Mouse (Mus musculus): ENCODE data around the gene Lama1.
A peak's percentile ranks its signal among the peaks of the same experiment; 100 is the strongest.

The Lama1 gene

GRCm38 (mm10) chr17:67696694-67697386, at the start of gene Lama1:
Gene Lama1 (plus strand): TSS chr17:67697259.
- DNase-seq (ENCODE audit: low spot score in 2 of 2): peak in 1 of 2 experiments; percentile 23

- DNase-seq (ENCODE audit: low spot score in 2 of 2): peak in 1 of 2 experiments; percentile 27
Measured at GRCm38 (mm10) chr17:67651506-67651905, 45.6 kb upstream of the Lama1 start.

- DNase-seq (ENCODE audit: low spot score in 2 of 2): no peak
Measured at GRCm38 (mm10) chr17:67664299-67664698, 32.8 kb upstream of the Lama1 start.

- DNase-seq (ENCODE audit: low spot score in 2 of 2): no peak
Measured at GRCm38 (mm10) chr17:67666981-67667380, 30.1 kb upstream of the Lama1 start.

GRCm38 (mm10) chr17:67667981-67668380, 29.1 kb upstream of the Lama1 start:
- DNase-seq (ENCODE audit: low spot score in 2 of 2): peak; percentile 18 to 61

GRCm38 (mm10) chr17:67678576-67678975, 18.5 kb upstream of the Lama1 start:
- no peak for DNase-seq (ENCODE audit: low spot score in 2 of 2)

- DNase-seq (ENCODE audit: low spot score in 2 of 2): no peak
Measured at GRCm38 (mm10) chr17:67681084-67681483, 16.0 kb upstream of the Lama1 start.

- DNase-seq (ENCODE audit: low spot score in 2 of 2): no peak
Measured at GRCm38 (mm10) chr17:67685022-67685743, 11.9 kb upstream of the Lama1 start.

GRCm38 (mm10) chr17:67687505-67687904, 9.6 kb upstream of the Lama1 start:
- no peak for DNase-seq (ENCODE audit: low spot score in 2 of 2)

GRCm38 (mm10) chr17:67690689-67691088, 6.4 kb upstream of the Lama1 start:
- no peak for DNase-seq (ENCODE audit: low spot score in 2 of 2)

GRCm38 (mm10) chr17:67692651-67693050, 4.4 kb upstream of the Lama1 start:
- DNase-seq (ENCODE audit: low spot score in 2 of 2): no peak

- DNase-seq (ENCODE audit: low spot score in 2 of 2): no peak
Measured at GRCm38 (mm10) chr17:67693861-67694260, 3.2 kb upstream of the Lama1 start.

- no peak for DNase-seq (ENCODE audit: low spot score in 2 of 2)
Measured at GRCm38 (mm10) chr17:67697461-67697891, 417 bp downstream of the Lama1 start.

GRCm38 (mm10) chr17:67698301-67698700, 1.2 kb downstream of the Lama1 start:
- DNase-seq (ENCODE audit: low spot score in 2 of 2): peak in 1 of 2 experiments; percentile 9

GRCm38 (mm10) chr17:67701761-67702160, 4.7 kb downstream of the Lama1 start:
- no peak for DNase-seq (ENCODE audit: low spot score in 2 of 2)

- no peak for DNase-seq (ENCODE audit: low spot score in 2 of 2)
Measured at GRCm38 (mm10) chr17:67702941-67703340, 5.9 kb downstream of the Lama1 start.

GRCm38 (mm10) chr17:67705035-67705769, 8.1 kb downstream of the Lama1 start:
- no peak for DNase-seq (ENCODE audit: low spot score in 2 of 2)

GRCm38 (mm10) chr17:67706372-67706771, 9.3 kb downstream of the Lama1 start:
- DNase-seq (ENCODE audit: low spot score in 2 of 2): no peak

GRCm38 (mm10) chr17:67707793-67708364, 10.8 kb downstream of the Lama1 start:
- DNase-seq (ENCODE audit: low spot score in 2 of 2): no peak

- no peak for DNase-seq (ENCODE audit: low spot score in 2 of 2)
Measured at GRCm38 (mm10) chr17:67710377-67710781, 13.3 kb downstream of the Lama1 start.

- DNase-seq (ENCODE audit: low spot score in 2 of 2): no peak
Measured at GRCm38 (mm10) chr17:67711361-67711760, 14.3 kb downstream of the Lama1 start.

- DNase-seq (ENCODE audit: low spot score in 2 of 2): no peak
Measured at GRCm38 (mm10) chr17:67712929-67713328, 15.9 kb downstream of the Lama1 start.

Measured in frontal cortex, postnatal 14 days (tissue).